Mouse (Mus musculus): Measurements from ENCODE around the gene Tbl1xr1.

Tbl1xr1 gene

DNA sequence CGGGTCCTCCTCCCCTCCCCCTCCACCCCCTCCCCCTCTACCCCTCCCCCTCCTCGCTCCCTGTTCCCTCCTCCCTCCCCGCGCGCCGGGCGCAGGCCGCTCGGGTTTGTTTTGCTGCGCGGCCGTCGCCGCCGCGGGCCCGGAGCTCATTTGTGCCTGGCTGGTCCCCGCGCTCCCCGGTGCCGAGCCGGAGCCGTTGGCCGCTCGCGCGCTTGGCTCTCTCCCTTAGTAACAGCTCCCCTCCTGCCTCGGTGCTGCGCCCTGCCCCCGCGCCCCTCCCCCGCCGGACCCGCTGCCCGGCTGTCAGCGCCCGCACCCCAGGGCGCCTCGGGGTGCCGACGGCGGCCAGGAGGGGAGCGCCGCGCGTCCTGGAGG is at the start of gene Tbl1xr1:
Gene Tbl1xr1, plus strand, starts transcription at position 92 of the 375 bp plus-strand sequence.
- peak; percentile 82 for DNase-seq (ENCODE audit: low spot score)

GRCm38 (mm10) chr3:22038004-22038403 is 38.4 kb upstream of the Tbl1xr1 start:
- no peak for DNase-seq (ENCODE audit: low spot score)

DNA sequence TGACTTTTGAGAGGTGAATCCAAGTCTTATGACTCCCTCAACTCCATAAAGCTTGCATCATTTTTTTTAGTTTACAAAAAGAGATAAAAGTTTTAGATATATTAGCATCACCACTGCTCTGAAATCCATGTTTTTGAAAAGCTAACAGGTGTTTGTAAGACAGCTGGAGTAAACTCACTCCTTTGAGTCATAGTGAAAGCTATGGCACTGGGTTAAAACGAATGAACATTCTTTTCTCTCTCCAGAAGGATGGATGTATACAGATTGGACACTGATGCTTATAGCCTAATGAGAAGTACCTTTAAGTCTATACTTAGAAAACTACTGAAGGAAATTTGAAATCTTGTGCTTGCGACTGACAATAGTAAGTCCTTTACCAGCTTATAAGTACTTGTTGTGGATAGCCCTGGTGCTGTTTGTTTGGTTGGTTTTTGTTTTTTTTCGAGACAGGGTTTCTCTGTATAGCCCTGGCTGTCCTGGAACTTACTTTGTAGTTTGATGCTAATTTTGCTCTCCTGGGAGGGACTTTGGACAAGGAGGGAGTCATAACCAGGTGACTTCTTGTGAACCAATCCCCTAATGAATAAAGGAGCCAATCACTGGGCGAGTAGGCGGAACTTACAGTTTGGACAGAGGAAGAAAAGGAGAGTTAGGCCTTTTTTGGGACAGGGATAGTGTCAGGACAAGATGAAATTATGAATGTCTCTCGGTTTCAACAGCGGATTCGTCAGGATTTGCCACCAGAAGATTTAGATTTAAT is 37.2 kb upstream of the Tbl1xr1 start:
- DNase-seq (ENCODE audit: low spot score): no peak

GRCm38 (mm10) chr3:22040627-22041026 is 35.8 kb upstream of the Tbl1xr1 start:
- DNase-seq (ENCODE audit: low spot score): no peak

DNA sequence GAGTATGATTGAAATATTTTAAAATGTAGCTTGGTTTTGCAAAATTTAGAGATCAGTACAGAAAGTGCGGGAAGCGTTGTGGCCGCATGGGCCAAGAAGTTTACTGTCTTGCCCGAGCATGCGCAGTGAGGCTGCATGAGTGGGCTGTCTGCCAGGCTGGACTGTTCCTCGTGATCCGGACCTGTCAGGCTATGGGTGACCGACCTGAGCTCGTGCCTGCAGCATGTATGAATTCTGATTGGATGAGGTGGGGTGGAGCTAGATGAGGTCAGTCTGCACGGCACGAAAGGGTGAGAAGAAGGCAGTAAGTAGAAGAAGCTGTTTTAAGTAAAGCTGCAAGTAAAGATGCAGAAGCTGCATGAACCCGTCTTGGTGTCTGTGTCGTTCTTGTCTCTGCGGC is 29.2 kb upstream of the Tbl1xr1 start:
- DNase-seq (ENCODE audit: low spot score): no peak

- DNase-seq (ENCODE audit: low spot score): no peak
Observed at GRCm38 (mm10) chr3:22056664-22057328, 19.7 kb upstream of the Tbl1xr1 start.

GRCm38 (mm10) chr3:22058206-22058804 is 18.1 kb upstream of the Tbl1xr1 start:
- DNase-seq (ENCODE audit: low spot score): no peak

GRCm38 (mm10) chr3:22061163-22061562 is 15.3 kb upstream of the Tbl1xr1 start:
- no peak for DNase-seq (ENCODE audit: low spot score)

- no peak for DNase-seq (ENCODE audit: low spot score)
Observed at GRCm38 (mm10) chr3:22068621-22069020, 7.8 kb upstream of the Tbl1xr1 start.

DNA sequence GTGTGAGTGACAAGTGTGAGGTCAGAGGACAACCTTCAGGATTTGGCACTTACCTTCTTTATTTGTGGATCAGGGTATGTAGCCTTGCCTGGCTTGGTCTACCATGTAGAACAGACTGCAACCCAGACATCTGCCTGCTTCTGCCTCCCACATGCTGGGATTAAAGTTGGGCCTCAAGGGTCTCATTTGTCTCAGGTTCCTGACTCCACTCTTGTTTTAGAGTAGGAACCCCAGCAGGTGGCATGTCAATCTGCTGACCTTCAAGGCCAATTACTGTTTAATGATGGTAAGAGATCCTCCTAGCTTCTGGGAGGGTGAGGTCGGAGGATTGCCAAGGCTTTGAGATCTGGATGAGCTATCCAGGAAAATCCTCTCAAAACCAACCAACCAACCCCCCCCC is 2.5 kb upstream of the Tbl1xr1 start:
- no peak for DNase-seq (ENCODE audit: low spot score)

- no peak for DNase-seq (ENCODE audit: low spot score)
Observed at GRCm38 (mm10) chr3:22074591-22075294, 1.7 kb upstream of the Tbl1xr1 start.

DNA sequence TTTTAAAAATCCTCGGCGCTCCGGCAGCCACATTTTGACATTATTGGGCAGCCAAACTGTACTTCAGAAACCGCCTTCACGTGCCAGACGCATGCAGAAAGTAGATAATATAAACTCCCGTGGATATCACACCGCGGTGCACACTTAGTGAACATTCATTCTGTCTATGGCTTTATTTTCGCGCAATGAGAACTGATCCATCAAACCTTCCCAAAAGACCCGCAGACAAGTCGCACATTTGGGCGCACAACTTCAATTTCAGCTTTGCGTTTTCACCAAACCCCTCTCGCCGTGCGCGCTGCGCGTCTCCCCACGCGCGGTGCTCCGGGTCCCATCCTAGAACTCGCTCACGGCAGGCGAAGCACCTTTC is 950 bp upstream of the Tbl1xr1 start:
- DNase-seq (ENCODE audit: low spot score): no peak

DNA sequence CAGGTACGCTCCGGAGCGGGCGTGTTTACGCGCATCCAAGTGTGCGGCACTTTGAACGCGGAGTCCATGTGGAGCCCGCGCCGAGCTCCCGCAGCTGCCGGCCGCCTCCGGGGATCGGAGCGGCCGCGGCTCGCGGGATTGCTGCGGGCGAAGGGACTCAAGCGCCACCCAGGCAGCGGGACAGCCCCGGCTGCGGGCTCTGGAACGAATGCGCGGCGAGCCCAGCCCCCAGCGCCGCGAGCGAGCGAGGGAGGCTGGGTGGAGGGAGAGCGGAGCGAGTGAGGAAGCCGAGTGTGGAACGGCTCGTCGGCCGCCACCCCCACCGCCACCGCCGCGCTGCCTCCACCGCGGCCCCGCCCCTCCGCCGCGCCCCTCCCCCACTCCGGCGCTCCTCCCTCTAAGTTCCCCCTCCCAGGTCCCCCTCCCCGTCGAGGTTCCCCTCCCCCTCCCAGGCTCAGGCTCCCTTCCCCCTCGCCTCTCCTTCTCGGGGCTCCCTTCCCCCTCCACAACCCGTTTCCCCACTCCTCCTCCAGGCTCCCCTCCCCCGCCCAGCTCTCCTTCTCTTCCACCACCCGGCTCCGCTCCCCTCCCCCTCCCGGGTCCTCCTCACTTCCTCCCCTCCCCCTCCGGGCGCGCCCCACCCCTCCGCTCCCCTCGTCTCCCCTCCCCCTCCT is 428 bp upstream of the Tbl1xr1 start:
- DNase-seq (ENCODE audit: low spot score): peak; percentile 69

DNA sequence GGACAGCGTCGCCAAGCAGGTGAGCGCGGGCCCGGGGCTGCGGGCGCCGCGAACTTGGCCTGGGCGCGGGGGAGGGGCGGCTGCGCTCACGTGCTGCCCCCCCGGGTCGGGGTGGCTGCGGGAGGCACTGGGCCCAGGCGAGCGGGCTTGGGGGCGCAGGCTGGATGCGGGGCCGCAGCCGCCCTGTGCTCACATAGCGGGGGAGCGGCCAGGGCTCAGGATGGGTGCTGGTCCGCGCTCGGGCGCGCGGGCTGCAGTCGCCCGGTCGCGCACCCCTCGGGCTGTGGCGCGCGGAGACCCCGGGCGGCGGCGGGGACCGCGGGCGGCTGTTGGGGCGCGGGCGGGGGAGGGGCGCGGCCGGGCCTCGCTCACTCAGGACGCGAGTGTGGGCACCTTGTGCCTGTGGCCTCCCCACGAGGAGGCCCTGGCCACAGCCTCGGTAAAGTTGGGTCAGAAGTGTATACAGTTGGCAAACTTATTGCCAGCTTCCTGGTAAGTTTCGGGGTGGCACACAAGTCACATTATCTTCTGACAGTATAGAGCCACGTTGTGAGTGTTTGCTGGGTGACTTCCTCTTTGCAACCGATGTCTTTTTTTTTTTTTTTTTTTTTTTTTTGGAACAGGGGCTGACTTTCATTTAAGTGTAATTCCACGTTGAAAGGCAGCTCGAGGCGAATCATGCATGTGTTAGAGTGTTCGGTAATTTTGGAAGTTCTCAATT is 644 bp downstream of the Tbl1xr1 start:
- no peak for DNase-seq (ENCODE audit: low spot score)

GRCm38 (mm10) chr3:22077657-22078475 is 1.4 kb downstream of the Tbl1xr1 start:
- no peak for DNase-seq (ENCODE audit: low spot score)

DNA sequence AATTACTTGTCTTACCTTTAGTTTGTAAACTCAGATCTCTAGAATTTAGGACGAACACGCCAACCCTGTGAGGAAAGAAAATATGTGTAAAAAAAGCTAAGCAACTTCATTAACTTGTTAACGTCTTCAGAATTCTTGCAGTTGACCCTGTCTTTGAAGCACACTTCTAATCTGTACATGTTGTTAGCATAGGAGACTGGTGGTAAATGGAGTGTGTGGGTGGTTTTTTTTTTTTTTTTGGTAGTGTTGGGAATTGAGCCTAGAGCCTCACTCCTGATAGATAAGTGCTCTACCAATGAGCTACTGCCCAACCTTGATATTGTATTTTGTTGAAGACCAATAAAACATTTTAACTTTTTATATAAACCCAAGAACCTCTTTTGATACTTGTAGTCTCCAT is 2.1 kb downstream of the Tbl1xr1 start:
- no peak for DNase-seq (ENCODE audit: low spot score)

- DNase-seq (ENCODE audit: low spot score): no peak
Observed at GRCm38 (mm10) chr3:22081869-22082268, 5.4 kb downstream of the Tbl1xr1 start.

DNA sequence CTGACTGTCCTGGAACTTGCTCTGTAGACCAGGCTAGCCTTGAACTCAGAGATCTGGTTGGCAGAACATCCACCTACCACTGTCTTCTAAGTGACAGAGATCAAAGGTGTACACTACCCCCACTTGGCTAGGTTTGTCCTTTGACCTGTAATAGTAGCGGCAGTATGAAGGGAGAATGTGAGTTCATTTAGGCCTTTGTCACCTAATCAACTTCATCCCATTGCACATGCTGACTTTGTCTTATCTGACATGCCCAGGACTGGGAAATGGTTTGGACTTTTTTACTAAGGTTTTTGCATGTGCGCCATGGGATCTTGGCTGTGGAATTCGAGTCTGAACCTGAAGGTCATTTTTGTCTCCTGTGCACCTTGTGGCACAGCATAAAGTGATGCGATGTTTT is 6.4 kb downstream of the Tbl1xr1 start:
- no peak for DNase-seq (ENCODE audit: low spot score)

- no peak for DNase-seq (ENCODE audit: low spot score)
Observed at GRCm38 (mm10) chr3:22084222-22084996, 8.0 kb downstream of the Tbl1xr1 start.

GRCm38 (mm10) chr3:22089825-22090224 is 13.4 kb downstream of the Tbl1xr1 start:
- DNase-seq (ENCODE audit: low spot score): no peak
